Mouse (Mus musculus): ENCODE measurements around the gene Rbbp6. TPM values are rescaled to one million over a fixed set of nuclear protein-coding genes. Genes with fewer than 3 reads are reported as not detected.

Gene Rbbp6
- total RNA-seq, 2 experiments from 2014 or later: 64.7 to 67.6 TPM

DNA sequence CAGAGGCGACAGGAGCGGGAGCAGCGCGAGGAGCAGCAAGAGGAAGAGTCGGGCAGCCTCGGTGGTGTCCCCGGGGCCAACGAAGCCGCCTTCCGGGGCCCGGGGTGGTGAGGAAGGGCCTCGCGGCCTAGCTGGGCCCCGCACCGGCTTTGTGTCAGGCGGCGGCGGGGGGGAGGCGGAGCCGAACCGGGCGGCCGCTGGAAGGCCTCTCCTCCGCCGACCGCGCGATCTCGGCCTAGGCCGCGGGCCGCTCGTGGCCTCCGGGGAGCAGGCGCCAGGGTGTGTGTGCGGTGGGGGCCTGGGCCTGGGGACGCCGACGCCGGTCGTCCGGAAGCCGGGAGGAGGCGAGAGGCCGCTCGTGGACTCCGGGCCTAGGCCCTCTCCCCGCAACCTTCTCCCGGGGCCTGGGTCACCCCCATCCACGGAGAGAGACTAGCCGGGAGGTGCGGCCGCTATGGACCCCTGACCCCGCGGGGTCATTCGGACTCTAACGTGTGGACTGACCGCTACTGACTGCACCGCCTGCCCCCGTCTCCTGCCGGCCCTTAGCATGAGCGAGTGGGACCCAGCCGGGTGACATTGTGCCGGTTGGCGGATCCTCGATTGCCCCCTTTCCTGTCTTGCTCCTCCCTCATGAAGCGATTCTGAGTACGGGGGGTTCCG lies 4.8 kb downstream of the Rbbp6 start:
- peak; percentile 26 to 44 for DNase-seq (ENCODE audit: low spot score in 2 of 2)

DNA sequence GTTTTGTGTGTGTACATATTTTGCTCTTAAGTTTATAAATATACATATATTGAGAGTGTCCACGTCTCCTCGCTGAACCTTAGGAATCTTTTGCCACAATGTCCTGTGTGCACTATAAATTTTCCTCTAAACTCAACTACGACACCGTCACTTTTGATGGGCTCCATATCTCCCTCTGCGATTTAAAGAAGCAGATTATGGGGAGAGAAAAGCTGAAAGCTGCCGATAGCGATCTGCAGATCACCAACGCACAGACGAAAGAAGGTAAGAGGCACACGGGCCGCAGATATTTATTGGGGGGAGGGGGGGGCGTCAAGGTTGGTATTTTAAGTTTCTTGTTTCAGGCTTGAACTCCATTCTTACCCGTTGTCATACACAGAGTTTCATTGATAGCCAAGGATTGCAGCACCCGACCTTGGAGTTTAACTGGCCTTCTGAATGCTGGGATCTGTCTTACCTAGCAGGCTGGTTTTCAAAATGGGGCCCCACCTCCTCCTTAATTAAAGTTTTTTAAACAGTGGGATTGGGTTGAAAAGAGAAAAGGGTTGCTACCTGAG lies 5.5 kb downstream of the Rbbp6 start:
- no peak for DNase-seq (ENCODE audit: low spot score in 2 of 2)

DNA sequence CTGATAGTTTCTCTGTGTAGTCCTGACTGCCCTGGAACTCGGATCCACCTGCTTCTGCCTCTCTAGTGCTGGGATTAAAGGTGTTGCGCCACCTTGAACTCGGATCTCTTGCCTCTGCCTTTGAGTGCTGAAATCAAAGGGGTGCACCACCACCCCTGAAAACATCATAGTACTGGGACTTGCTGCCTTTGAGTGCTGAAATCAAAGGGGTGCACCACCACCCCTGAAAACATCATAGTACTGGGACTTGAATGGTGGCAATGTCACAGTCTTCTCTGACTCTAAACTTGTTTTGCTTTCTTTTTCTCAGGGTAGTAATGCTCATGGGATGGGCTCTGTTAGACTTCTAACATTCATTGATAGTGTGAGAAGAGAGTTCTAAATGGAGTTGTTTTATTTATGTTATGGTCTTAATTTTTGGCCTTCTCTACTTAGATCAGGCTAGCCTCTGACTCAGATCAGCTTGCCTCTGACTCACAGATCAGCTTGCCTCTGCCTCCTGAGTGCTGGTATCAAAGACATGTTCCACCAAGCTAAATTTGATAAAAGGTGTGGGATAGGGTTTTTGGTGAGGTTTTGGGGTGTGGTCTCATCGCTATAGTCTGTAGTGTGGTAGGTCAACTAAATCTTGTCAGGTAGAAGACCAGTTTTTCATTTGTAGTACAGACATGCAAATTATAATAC lies 6.7 kb downstream of the Rbbp6 start:
- no peak for DNase-seq (ENCODE audit: low spot score in 2 of 2)

DNA sequence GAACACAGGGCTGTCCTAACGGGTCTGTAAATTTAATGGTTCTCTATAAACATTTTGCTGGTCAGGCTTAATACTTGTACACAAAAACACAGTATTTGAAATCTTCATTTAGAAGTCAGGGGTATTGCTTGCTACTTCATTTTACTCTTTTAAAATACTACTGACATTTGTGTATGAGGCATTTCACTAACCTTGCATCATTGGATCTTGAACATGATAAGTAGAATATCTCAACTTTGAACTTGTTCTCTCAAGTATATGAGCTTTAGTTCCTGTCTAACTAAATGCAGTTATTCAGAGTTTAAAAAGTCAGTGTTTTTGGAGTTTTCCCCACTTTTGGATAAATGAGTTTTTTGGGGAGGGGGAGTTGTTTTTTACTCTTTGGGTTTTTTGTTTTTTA lies 14.0 kb downstream of the Rbbp6 start:
- DNase-seq (ENCODE audit: low spot score in 2 of 2): no peak

DNA sequence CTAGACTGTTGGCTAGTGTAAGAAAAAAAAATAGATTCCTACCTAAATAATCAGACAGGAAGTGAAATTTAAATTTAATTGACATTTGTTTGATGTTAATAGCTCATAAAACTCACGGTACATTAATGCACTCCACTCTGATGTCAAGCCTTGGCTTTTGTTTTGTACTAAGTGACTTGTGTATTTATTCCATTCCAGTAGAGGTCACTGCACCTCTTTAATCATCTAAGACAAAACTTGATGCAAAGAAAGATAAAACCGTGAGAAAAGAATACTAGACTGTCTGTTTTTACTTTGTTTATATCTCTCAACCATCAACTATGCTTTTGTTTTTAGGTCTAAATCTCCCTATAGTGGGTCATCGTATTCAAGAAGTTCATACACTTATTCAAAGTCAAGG lies 32.7 kb downstream of the Rbbp6 start:
- no peak for DNase-seq (ENCODE audit: low spot score in 2 of 2)

DNA sequence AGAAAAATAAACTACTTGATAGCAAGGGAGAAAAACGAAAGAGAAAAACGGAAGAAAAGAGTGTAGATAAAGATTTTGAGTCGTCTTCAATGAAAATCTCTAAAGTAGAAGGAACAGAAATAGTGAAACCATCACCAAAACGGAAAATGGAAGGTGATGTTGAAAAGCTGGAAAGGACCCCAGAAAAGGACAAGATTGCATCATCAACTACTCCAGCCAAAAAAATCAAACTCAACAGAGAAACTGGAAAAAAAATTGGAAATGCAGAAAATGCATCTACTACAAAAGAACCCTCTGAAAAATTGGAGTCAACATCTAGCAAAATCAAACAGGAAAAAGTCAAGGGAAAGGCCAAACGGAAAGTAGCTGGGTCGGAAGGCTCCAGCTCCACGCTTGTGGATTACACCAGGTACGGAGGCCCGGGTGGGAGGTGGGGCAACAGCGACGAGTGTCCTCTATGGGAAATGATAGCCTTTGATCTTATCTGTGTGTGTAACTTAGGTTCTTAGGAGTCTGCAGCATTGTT lies 34.4 kb downstream of the Rbbp6 start:
- no peak for DNase-seq (ENCODE audit: low spot score in 2 of 2)

DNA sequence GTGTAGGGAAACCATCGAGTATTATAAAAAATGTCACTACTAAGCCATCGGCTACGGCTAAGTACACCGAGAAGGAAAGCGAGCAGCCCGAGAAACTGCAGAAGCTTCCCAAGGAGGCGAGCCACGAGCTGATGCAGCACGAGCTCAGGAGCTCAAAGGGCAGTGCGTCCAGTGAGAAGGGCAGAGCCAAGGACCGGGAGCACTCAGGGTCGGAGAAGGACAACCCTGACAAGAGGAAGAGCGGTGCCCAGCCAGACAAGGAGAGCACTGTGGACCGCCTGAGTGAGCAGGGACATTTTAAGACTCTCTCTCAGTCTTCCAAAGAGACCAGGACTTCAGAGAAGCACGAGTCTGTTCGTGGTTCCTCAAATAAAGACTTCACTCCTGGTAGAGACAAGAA lies 35.3 kb downstream of the Rbbp6 start:
- DNase-seq (ENCODE audit: low spot score in 2 of 2): no peak

DNA sequence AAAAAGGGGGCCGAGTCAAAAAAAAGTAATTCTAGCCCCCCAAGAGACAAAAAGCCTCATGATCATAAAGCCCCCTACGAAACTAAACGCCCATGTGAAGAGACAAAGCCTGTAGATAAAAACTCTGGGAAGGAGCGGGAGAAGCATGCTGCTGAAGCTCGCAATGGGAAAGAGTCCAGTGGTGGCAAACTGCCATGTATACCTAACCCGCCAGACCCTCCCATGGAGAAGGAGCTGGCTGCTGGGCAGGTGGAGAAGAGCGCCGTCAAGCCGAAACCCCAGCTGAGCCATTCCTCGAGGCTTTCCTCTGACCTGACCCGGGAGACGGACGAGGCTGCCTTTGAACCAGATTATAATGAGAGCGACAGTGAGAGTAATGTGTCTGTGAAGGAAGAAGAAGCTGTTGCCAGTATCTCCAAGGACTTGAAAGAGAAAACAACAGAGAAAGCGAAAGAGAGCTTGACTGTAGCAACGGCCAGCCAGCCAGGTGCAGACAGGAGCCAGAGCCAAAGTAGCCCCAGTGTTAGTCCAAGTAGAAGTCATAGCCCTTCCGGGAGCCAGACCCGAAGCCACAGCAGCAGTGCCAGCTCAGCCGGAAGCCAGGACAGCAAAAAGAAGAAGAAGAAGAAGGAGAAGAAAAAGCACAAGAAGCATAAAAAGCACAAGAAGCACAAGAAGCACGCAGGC lies 36.0 kb downstream of the Rbbp6 start:
- no peak for DNase-seq (ENCODE audit: low spot score in 2 of 2)

DNA sequence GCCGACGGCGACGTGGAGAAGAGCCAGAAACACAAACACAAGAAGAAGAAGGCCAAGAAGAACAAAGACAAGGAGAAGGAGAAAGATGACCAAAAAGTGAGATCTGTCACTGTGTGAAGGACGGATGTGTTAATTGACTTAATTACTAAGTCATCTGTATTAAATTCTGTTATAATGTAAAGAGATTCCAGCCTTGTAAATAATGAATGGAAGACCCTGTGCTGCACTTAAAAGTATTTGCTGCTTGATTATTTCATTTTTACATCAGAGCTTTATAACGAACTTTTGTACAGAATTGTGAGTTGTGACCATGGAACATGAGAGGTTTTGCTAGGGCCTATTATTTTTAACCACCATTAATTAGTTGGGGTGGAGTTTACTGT lies 36.5 kb downstream of the Rbbp6 start:
- DNase-seq (ENCODE audit: low spot score in 2 of 2): no peak

DNA sequence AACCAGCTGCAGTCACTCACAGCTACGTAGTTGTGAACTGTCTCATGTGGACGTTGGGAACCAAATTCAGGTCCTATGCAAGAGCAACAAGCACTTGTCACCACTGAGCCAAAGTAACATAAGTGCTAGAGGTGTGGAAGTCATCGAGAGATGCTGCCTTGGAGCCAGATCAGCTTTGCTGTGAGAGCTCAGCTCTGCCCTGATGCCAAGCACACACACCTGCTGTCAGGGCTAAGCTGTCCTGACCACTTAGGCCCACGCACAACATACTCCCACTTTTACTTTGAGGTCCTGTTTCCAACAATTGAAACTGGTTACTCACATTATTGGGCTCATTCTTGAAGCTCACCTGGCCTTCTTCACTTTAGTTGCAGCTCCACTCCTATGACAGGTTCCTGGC lies 37.7 kb downstream of the Rbbp6 start:
- no peak for DNase-seq (ENCODE audit: low spot score in 2 of 2)

DNA sequence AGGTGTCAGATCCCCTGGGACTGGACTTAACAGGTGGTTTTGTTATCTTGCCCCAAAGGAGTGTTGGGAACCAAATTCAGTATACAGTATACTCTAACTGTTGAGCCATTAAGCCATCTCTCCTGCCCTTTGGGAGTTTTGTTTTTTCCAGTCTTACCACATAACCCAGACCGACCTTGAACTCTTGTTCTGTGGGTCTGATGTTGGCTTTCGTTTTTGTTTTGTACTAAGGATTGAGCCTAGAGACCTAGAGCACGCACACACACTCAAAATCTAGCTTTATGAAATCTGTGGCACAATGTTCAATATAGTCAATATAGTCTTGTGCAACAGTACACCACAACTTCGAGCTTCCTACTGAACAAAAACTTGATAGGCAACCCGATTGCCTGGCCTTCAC lies 39.0 kb downstream of the Rbbp6 start:
- no peak for DNase-seq (ENCODE audit: low spot score in 2 of 2)

DNA sequence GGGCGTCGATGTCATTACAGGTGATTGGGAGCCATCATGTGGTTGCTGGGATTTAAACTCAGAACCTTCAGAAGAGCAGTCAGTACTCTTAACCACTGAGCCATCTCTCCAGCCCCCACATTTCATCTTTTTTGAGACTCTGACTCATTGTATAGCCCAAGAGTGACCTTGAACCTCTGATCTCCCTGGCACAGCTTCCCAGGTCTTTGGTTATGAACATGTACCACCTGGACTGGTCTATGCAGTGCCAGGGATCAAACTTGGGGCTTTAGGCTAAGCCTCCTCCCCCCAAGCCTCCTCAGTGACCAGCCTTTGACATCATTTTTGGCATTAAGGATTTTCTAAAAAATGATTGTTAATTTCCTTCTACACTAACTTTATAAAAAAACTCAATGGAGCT lies 40.8 kb downstream of the Rbbp6 start:
- no peak for DNase-seq (ENCODE audit: low spot score in 2 of 2)

DNA sequence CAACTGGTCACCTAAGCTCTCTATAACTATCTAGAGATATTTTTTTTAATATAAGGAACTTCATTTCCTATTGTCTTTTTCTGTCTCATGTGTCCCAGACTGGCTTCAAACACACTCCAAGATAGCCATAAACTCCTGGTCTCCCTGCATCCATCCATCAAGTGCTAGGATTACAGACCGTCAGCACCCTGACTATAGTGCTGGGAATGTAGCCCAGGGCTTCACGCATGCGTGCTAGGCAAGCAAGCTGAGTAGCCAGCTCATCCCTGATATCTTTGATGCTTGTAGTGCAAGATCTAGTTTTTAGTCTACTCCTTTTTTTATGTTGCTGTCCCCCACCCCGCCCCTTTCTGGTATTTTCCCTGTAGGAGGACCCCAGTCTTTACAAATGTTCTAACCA lies 42.3 kb downstream of the Rbbp6 start:
- DNase-seq (ENCODE audit: low spot score in 2 of 2): no peak

DNA sequence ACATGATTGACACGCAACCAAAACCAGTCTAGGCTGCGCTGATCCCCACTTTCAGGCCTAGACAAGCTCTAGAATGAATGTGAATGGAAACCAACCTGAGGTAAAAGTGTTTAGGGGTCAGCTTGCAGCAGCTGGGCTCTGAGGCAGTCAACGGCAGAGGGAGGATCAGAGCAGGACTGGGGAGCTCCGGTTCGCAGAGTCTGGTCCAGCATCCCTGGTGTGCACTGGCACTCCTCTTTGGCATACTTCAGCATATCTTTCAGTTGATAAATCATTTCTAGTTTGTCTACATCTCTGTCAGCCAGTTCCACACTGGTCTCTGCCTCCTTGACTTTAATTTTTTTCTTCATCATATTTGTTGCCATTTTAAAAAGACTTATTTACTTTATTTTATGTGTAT lies 48.0 kb downstream of the Rbbp6 start:
- DNase-seq (ENCODE audit: low spot score in 2 of 2): no peak

DNA sequence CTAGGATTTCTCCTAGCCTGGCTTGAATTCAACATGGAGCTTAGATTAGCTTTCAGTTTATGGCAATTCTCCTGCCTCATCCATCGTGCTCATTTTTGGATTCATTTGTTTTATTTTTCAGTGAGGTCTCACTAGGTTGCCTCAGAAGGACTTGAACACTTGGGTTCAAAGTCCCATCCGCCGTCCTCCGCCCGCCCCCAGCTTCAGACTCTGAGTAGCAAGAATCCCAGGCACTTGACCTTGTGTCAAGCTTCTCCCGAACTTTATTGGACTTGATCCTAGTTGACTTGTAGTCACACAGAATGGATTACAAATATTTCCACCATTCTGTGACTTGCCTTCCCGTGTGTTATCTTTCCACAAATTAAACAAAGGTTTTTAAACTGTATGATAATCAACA lies 49.2 kb downstream of the Rbbp6 start:
- DNase-seq (ENCODE audit: low spot score in 2 of 2): no peak

DNA sequence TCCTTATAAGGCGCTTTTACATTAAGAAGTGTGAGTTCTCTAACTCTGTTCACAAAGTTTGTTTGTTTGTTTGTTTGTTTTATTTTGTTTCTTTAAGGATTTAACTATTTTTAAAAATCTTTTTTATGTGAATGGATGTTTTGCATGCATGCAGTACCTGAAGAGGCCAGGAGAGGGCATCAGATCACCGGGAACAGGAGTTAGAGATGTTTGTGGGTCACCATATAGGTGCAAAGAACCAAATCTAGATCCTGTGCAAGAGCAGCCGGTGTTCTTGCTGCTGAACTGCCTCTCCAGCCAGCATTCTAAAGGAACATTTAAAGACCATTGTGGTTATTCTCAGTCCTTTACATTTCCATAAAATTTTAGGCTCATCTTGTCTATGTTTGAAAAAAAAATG lies 52.1 kb downstream of the Rbbp6 start:
- no peak for DNase-seq (ENCODE audit: low spot score in 2 of 2)

DNA sequence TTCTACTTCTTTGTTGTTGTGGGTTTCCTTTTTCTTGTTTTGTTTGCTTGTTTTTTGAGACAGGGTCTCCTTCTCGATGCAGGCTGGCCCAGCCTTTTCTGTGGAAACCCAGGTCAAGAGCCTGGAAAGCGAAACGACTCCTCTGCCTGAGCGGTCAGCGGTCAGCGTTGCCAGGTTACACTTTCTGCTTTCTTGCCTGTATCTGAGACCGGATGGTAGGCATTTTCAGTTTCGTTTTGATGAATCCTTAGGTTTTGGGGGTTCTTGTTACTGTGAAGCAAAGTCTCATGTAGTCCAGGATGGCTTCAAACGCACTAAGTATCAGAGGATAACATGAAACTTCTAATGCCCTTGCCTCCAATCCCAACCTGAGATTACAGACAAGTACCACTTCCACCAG lies 59.6 kb downstream of the Rbbp6 start:
- no peak for DNase-seq (ENCODE audit: low spot score in 2 of 2)

DNA sequence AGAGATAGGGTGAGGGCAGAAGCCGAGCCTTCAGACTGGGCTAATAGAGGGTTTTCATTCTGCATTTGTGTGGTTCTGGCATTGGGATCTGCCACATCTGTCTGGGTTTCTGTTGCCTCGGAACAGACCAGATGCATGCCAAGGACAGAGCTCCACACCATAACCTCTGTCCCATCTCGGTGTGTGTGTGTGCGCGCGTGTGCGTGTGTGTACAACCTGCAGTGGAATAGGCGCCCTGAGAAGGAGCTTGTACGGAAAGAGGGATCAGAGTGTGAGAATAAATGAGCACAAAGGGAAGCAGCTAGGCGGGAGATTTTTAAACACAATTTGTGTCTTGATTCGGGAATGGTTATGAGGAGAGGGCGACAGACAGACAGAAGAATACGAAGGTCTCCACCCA lies 64.8 kb downstream of the Rbbp6 start:
- DNase-seq (ENCODE audit: low spot score in 2 of 2): no peak

DNA sequence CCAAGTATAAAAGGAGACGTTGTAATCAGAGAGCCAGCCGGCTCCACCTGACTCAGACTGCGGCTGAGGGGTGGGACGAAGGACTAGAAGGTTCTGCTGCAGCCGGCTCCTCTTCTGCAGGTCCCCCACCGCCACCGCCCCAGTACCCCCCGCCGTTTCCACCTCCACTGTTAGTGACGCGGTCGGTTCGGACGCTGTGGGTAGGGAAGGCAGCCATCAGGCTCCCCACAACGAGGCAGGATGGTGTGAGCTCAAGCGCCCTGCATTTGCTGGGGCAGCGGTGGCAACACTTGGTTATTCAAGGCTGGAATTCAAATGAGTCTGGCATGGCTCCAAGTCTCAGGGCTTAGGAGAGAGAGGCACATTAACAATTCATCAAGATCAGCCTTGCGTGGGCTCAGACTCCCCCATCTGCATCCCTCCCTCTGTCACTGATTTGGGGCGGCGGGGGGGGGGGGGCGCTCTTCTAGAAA lies 65.3 kb downstream of the Rbbp6 start:
- DNase-seq (ENCODE audit: low spot score in 2 of 2): peak; percentile 66 to 68

DNA sequence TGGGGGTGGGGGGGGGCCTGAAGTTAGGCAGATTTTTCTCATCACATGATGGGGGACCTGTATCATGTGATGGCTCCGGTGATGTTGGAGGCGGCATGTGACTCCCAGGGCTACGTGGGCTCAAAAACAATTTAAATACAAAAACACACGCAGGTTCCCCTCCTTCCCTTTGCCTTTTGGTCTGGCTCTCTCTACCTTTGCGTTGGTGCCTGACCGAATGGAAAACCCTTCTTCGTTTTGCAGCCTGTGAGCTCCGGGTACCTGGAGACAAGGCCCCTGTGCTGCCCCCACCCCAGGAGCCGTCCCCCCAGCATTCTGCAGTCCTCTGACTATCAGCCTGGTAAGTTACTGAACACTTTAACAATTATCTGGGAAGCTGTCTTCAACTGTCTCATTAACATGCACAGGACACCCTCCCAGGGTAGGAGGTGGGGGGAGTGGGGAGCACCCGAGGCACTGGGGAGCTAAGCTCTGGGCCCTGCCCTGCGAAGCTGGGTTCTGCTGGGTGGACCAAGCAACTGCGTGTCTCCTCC lies 65.8 kb downstream of the Rbbp6 start:
- DNase-seq (ENCODE audit: low spot score in 2 of 2): peak; percentile 19 to 28

DNA sequence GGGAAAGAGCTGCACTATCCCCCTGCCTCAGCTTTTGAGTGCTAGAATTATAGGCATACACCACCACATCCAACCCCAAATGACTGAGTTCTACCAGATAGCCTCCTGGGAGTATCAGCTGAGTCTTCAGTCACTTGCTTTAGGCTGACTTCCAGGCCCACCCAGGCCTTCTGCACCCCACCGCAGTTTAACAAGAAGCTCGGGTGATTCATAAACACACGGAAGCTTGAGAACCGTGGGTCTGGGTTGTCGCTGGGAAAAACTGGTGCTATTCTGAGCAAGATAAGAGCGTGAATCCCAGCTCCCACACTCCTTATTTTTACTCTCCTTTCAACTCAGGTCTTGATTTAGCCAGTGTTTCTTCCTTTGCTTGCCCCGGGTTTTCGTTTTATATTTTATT lies 69.8 kb downstream of the Rbbp6 start:
- peak; percentile 23 to 35 for DNase-seq (ENCODE audit: low spot score in 2 of 2)

DNA sequence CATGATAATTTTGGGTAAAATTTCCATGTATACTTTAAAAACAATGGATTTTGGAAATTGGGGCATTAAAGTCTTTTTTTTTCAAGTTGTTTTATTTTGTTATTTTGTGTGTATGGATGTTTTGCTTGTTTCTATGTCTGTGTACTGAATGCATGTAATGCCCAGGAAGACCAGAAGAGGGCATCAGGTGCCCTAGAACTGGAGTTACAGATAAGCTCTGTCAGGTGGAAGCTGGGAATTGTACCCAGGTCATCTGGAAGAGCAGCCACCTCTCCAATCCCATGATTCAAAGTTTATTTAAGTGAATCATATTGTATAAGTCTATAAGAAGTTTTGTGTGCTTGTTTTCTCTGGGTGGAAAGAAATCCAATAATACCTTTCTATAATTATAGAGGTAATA lies 73.8 kb downstream of the Rbbp6 start:
- DNase-seq (ENCODE audit: low spot score in 2 of 2): no peak

Data from left cerebral cortex, adult 18-20 months (tissue).